Mouse (Mus musculus) lung, postnatal 10 days (tissue): Measurements from ENCODE around the gene Sf3b4.
A peak's percentile ranks its signal among the peaks of the same experiment; 100 is the strongest.

Experiments used
- DNase-seq: peaks from one replicate; pipeline ENCODE4 v3.0.0; 2021

The Sf3b4 gene

DNA sequence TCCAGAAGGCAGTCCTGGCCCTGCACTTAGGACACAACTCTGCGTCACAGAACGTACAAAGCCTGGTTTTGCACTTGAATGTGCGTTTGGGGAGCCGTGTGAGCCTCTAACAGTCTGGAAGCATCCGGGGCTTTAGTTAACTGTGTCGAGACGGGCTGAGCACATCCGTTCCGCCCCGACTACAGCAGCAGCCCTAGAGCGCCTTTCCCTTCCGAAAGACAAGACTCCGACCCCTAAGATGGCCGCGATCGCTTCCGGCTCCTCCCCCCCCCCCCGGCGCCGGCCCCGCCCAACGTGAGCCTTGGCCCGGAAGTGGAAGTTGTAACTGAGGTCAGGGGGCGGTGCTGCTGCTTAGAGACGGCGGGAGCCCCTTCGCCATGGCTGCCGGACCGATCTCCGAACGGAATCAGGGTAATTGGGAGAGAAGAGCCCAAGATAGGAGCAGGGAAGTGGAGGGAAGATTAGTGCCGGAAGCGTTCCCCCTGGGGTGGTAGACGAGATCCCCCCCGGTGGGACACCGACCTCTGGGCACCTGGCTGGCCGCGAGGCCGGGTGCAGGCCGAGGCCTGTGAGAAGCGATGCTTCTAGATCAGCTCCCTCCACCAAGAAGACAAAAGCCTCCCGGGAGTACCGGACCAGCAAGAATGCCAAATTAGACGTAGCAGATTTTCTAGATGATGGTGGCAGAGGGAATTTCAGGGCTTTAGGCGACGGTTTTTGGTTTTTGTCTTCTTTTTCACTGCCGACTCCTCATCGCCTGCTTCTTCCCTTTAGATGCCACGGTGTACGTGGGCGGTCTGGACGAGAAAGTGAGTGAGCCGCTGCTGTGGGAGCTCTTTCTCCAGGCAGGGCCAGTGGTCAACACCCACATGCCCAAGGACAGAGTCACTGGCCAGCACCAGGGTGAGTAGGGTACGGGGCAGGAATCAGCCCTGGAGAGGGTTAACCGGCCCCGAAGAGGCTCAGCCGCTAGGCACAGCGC is at the start of gene Sf3b4:
Gene Sf3b4 (plus strand): TSS at position 136 of the 982 bp plus-strand sequence.
- DNase-seq = peak; percentile 90

GRCm38 (mm10) chr3:96124235-96124634 is 47.9 kb upstream of the Sf3b4 start:
- no peak for DNase-seq

- no peak for DNase-seq
Measured at GRCm38 (mm10) chr3:96128128-96128527, 44.0 kb upstream of the Sf3b4 start.

GRCm38 (mm10) chr3:96132478-96132877 is 39.7 kb upstream of the Sf3b4 start:
- DNase-seq = no peak

GRCm38 (mm10) chr3:96133327-96133905 is 38.7 kb upstream of the Sf3b4 start:
- peak; percentile 9 for DNase-seq

DNA sequence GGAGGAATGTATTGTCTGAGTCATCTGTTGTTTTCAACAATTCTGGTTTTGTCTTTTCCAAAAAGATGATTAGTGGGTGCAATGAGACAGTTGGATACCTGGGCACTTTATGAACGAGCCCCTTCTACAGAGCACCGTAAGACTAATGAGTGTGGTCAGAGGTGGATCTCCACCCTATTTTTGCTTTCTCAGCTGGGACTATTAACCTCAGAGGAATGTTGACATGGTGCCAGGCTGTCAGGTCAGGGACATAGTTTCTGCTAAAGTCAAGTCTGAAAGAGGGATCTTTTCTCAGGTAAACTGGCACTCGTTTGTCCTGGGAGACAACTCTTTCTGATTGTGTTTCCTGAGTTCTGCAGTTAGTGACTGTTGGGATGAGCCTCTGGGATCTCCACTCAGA is 37.1 kb upstream of the Sf3b4 start:
- no peak for DNase-seq

- DNase-seq = peak; percentile 80
Measured at GRCm38 (mm10) chr3:96147950-96148349, 24.2 kb upstream of the Sf3b4 start.

DNA sequence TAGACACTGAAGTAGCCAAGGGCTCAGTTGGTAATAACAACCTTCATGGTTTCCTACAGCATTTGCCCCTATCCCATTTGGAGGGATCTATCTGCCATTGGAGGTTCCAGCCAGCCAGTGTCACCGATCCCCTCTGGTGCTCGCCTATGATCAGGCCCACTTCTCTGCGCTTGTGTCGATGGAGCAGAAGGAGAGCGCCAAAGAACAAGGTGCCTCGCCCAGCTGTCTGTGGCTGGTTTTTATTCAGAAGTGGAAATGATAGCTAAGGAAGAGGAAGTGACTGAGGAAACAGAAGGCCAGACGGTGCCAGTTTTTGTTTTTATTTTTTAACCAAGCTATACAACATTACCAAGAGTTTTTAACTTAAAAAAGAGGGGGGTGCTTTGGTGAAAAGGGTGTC is 20.3 kb upstream of the Sf3b4 start:
- DNase-seq = no peak

DNA sequence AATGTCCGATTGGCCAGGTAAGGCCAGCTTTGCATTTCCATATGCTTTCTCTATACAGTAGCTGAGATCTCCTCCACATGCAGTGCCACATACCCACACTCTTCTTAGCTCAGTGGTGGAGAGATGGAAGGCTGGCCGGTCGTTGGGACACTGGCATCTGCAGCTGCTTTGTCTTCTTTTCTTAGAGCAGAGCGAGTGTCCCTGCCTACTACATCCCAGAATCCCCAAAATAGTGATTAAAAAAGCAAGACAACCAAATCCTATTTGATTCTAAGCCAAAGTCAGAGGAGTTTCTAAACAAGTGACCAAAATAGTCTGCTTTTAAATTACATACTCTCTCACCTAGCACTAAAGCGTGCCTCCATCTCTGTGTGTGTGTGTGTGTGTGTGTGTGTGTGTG is 19.5 kb upstream of the Sf3b4 start:
- no peak for DNase-seq

- no peak for DNase-seq
Measured at GRCm38 (mm10) chr3:96155501-96155900, 16.6 kb upstream of the Sf3b4 start.

- no peak for DNase-seq
Measured at GRCm38 (mm10) chr3:96159820-96160219, 12.3 kb upstream of the Sf3b4 start.

GRCm38 (mm10) chr3:96160222-96160802 is 11.8 kb upstream of the Sf3b4 start:
- DNase-seq = peak; percentile 80

DNA sequence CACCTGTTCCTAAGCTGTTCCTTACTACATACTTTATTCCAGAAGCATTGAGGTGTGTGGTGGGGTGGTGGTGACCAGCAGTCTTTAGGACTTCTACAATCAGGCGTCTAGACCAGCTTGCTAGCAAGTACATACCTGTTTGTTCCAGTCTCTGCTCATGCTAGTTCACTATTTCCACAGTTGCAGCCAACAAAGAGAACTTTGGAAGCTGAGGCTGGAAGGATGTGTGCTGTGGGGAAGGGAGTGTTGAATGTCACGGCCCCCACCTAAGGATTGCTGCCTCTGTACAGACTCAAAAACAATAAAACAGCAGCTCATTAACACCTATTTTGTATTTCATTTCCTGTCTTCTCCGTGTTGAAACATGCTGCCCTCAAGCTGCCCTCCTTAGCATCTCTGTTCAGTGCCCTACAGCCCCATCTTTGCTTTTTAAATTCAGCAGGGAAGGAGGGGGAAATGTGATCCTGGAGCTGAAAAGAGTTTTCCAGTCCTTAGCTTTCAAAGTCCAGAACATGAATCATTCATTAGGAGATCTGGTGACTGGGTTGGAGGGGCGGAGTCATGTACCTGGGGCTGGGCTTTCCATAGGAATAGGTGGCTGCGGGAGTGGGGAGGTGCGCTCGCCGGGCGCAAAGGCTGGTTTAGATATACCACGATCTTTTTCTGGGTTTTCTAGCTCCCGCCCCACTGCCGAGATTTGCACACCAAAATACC is 11.2 kb upstream of the Sf3b4 start:
- DNase-seq = peak; percentile 70

- peak; percentile 61 for DNase-seq
Measured at GRCm38 (mm10) chr3:96161869-96162840, 10.0 kb upstream of the Sf3b4 start, which contains the start of gene Mtmr11. Mtmr11 (plus strand) TSS chr3:96162004.

- no peak for DNase-seq
Measured at GRCm38 (mm10) chr3:96163040-96163439, 9.1 kb upstream of the Sf3b4 start.

GRCm38 (mm10) chr3:96168466-96169158 is 3.5 kb upstream of the Sf3b4 start:
- peak; percentile 48 for DNase-seq

- DNase-seq = no peak
Measured at GRCm38 (mm10) chr3:96170276-96170675, 1.9 kb upstream of the Sf3b4 start.

GRCm38 (mm10) chr3:96170976-96171545 is 1.1 kb upstream of the Sf3b4 start:
- no peak for DNase-seq

- no peak for DNase-seq
Measured at GRCm38 (mm10) chr3:96171583-96172196, 442 bp upstream of the Sf3b4 start.

- no peak for DNase-seq
Measured at GRCm38 (mm10) chr3:96173185-96173584, 1.1 kb downstream of the Sf3b4 start.
